Mouse (Mus musculus) stomach, postnatal 0 days (tissue): Measurements from ENCODE around the gene Tpte. TPM values are rescaled to one million over a fixed set of nuclear protein-coding genes. Genes with fewer than 3 reads are reported as not detected.

Source experiments
- ATAC-seq: fragments of 200-750 bp; cut with Nextera tagmentation; 2 replicates; pipeline ENCODE4 v1.8.0; 2017; ENCODE audit not compliant: low FRiP score, low TSS enrichment
- DNase-seq: peaks from one replicate; pipeline ENCODE4 v3.0.0-alpha.2; 2016; ENCODE audit warnings: low spot score
- H3K27ac ChIP-seq: fragments of 300-500 bp; sonication (generic); replicated peaks from 2 replicates; pipeline ENCODE4 v1.5.1; 2014; ENCODE audit warnings: mild to moderate bottlenecking, control low read depth
- H3K27me3 ChIP-seq: fragments of 300-500 bp; sonication (generic); 2 replicates; pipeline ENCODE4 v1.6.1; 2014; ENCODE audit warnings: low read length; ENCODE audit not compliant: control insufficient read depth, insufficient read depth
- H3K36me3 ChIP-seq: fragments of 300-500 bp; sonication (generic); 2 replicates; pipeline ENCODE4 v1.6.1; 2014; ENCODE audit warnings: low read length, mixed read lengths; ENCODE audit not compliant: control insufficient read depth, insufficient read depth
- H3K4me1 ChIP-seq: fragments of 300-500 bp; sonication (generic); replicated peaks from 2 replicates; pipeline ENCODE4 v1.6.1; 2014; ENCODE audit warnings: antibody characterized with exemption; ENCODE audit not compliant: control insufficient read depth, insufficient read depth
- H3K4me2 ChIP-seq: fragments of 300-500 bp; sonication (generic); replicated peaks from 2 replicates; pipeline ENCODE4 v1.6.1; 2014; ENCODE audit warnings: low read depth, mild to moderate bottlenecking, control low read depth, moderate library complexity
- H3K4me3 ChIP-seq: fragments of 300-500 bp; sonication (generic); 2 replicates; pipeline ENCODE4 v1.5.1; 2014; ENCODE audit warnings: low read depth, low read length, control low read depth
- H3K9ac ChIP-seq: fragments of 300-500 bp; sonication (generic); 2 replicates; pipeline ENCODE4 v1.6.1; 2014; ENCODE audit warnings: mild to moderate bottlenecking, low read length, control low read depth, mixed read lengths
- H3K9me3 ChIP-seq: fragments of 300-500 bp; sonication (generic); 2 replicates; pipeline ENCODE4 v1.6.1; 2016; ENCODE audit warnings: low read length; ENCODE audit not compliant: control insufficient read depth
- CTCF ChIP-seq: IDR thresholded peaks from 2 replicates; pipeline ENCODE4 v1.5.1; 2016; ENCODE audit warnings: antibody characterized with exemption, low read depth, mild to moderate bottlenecking, moderate library complexity
- EP300 ChIP-seq: optimal IDR thresholded peaks from 2 replicates; pipeline ENCODE3; 2016; ENCODE audit warnings: antibody characterized with exemption
- WGBS: fragments of 180-500 bp; shearing (Covaris S2); extraction: QIAGEN DNeasy Blood & Tissue Kit; methylation state at CpG from one replicate; pipeline ENCODE4 v1.1.7; 2014; 5-methylcytosine and 5-hydroxymethylcytosine counted together
- polyA plus RNA-seq: library from polyadenylated mRNA; unstranded; fragments of >200 nt; fragmentation: Nextera tagmentation; extraction: Ambion mirVana; gene quantifications from 2 replicates; pipeline ENCODE4 v1.2.1, GENCODE M21; 2015

Tpte gene
- polyA plus RNA-seq, 1 experiment from 2014 or later, result not detected

DNA sequence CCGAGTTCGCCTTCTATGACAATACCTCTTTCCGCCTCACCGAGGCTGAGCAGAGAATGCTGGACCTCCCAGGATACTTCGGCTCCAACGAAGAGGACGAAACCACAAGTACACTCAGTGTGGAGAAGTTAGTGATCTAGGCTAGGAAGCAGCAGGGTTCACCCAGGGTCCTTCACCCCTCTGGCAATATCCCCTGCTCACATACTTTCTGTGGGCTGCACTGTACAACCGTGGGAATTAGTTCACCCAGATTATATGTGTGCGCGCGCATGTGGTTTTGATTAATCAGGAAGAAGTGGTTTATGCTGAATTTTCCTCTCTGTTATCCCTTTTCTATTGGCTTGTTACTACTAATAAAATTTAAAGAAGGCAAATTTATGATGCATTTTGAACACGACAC is 23.7 kb upstream of the Tpte start:
- Histone ChIP-seq H3K27me3 (no peaks in the 10 kb centered on the region), H3K4me3 (no peak overlapping the region), H3K4me2 (no peak overlapping the region), H3K4me1 (no peaks in the 10 kb centered on the region), H3K9me3 (no peaks in the 10 kb centered on the region), H3K27ac (no peak overlapping the region), H3K9ac (no peak overlapping the region), H3K36me3 (no peaks in the 10 kb centered on the region)
- TF ChIP-seq CTCF, result no peak
- TF ChIP-seq EP300, result no peak
- 81% methylated on average over 12 of the region's 12 CpGs for WGBS
- ATAC-seq, result no peak
- no peak for DNase-seq

DNA sequence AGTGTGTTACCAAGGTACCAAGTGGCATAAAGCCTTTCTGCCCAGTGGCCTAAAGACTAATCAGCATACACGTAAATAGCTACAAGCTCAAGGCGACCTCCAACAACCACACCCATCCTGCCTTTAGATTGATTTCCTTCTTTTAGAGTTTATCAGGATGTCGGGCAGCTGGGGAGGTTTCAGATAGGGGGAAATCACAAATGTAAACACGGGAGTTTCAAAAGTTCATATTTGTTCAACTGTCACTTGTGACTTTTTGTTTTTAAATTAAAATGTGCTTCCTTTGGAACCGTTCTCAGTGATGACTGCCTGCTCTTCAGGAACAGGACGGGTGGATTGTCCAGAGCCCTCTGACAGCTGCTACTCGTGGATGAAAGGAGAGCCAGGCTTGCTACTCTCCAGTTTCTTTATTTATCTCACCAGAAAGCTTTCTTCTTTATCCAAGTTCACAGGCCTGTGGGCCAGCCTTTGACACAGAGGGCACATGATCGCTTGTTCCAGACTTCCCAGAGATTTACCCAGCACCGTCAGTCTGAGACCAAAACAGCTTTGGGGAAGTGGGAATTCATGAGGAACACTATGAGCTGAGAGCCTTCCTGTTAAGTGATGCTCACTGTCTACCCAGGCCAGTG is 23.0 kb upstream of the Tpte start:
- H3K4me2 ChIP-seq, result no peak overlapping the region
- H3K36me3 ChIP-seq, result no peaks in the 10 kb centered on the region
- H3K27me3 ChIP-seq, result no peaks in the 10 kb centered on the region
- WGBS, result 18% methylated on average over 9 of the region's 9 CpGs
- no peak for TF ChIP-seq EP300
- no peak for TF ChIP-seq CTCF
- ATAC-seq (peak; percentile 30), DNase-seq (no peak)
- H3K4me1 ChIP-seq, result no peaks in the 10 kb centered on the region
- no peak overlapping the region for H3K4me3 ChIP-seq
- no peak overlapping the region for H3K9ac ChIP-seq
- H3K9me3 ChIP-seq, result no peaks in the 10 kb centered on the region
- H3K27ac ChIP-seq, result no peak overlapping the region

DNA sequence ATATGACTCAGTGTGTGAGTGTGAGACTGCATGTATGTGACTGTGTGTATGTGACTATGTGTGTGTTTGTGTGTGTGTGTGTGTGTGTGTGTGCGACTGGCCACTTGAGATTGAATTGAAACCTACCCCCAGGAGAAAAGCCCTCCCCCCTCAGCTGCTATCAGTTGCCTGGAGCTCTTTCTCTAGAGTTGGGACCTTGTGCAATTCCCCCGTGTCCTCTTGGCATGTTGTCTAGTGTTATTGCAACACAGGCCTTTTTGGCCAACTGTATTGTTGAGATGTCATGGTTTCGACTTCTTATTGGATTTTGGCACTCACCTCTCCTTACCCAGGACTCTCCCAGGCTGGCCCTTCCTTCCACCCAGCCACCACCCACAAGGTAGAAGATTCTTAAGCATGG is 21.0 kb upstream of the Tpte start:
- Histone ChIP-seq H3K27me3 (no peaks in the 10 kb centered on the region), H3K27ac (no peak overlapping the region), H3K4me1 (no peaks in the 10 kb centered on the region), H3K9me3 (no peaks in the 10 kb centered on the region), H3K4me3 (no peak overlapping the region), H3K36me3 (no peaks in the 10 kb centered on the region), H3K9ac (no peak overlapping the region), H3K4me2 (no peak overlapping the region)
- DNase-seq (no peak), ATAC-seq (no peak)
- WGBS, result 84% methylated on average over 3 of the region's 3 CpGs
- no peak for TF ChIP-seq EP300
- TF ChIP-seq CTCF, result no peak

DNA sequence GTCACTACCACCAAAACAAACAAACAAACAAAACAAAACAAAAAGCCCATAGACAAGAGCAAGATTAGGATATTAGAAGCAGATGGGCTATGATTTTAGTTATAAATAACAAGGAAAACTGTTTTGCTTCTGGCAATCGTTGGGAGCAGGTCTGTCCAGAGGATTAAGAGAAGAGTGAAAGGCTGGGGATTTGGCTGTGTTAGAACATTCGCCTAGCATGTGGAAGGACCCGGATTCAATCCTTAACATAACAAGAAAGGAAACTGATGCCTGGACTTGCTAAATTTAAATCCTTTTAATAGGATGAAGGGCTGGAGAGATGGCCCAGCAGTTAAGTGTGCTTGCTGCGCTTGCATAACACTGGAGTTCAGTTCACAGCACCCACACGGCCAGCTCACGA is 18.9 kb upstream of the Tpte start:
- DNase-seq (no peak), ATAC-seq (no peak)
- no peaks in the 10 kb centered on the region for H3K27me3 ChIP-seq
- no peak overlapping the region for H3K27ac ChIP-seq
- no peaks in the 10 kb centered on the region for H3K36me3 ChIP-seq
- no peak overlapping the region for H3K4me3 ChIP-seq
- H3K4me2 ChIP-seq, result no peak overlapping the region
- WGBS, result 75% methylated on average over 6 of the region's 6 CpGs
- H3K9ac ChIP-seq, result no peak overlapping the region
- H3K9me3 ChIP-seq, result no peaks in the 10 kb centered on the region
- no peak for TF ChIP-seq EP300
- no peaks in the 10 kb centered on the region for H3K4me1 ChIP-seq

DNA sequence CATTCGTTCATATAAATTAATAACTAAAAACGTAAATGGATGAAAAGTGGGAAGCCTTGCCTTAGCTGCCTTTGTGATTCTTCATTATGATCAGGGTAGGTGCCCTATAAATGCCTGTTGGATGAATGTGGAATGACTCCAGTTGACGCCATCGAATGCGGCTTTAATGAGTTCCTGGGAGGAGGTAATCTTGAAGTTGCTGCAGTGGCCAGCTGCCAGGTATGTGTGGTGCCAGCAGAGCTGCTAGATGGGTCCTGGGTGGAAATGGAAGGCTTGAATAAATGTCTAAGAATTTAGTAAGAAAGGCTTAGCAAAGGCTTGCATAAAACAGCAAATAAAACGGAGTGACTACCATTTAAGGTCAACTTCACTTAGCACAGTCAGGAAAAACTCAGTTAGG is 18.5 kb upstream of the Tpte start:
- WGBS, result 68% methylated on average over 6 of the region's 6 CpGs
- TF ChIP-seq EP300 (no peak), CTCF (no peak)
- H3K27me3 ChIP-seq, result no peaks in the 10 kb centered on the region
- DNase-seq (no peak), ATAC-seq (no peak)
- no peak overlapping the region for H3K9ac ChIP-seq
- no peaks in the 10 kb centered on the region for H3K9me3 ChIP-seq
- no peak overlapping the region for H3K4me3 ChIP-seq
- H3K4me2 ChIP-seq, result no peak overlapping the region
- H3K4me1 ChIP-seq, result no peaks in the 10 kb centered on the region
- H3K36me3 ChIP-seq, result no peaks in the 10 kb centered on the region
- no peak overlapping the region for H3K27ac ChIP-seq

DNA sequence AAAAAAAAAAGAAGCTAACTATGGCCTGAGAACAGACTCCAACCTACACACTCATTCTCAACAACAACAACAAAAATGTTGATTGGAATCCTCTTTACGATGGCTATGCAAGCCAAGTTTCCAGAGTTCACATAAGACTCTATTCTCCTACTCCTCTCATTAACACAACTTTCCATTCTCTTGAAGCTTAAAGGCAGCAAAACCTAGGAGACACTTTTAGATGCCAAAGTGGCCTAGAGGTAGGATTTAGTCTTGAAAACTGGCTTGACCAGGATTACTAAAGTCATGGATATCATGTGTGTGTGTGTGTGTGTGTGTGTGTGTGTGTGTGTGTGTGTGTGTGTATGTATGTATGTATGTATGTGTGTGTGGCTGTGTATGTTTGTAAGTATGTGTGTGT is 18.0 kb upstream of the Tpte start:
- TF ChIP-seq CTCF (no peak), EP300 (no peak)
- Histone ChIP-seq H3K36me3 (no peaks in the 10 kb centered on the region), H3K27me3 (no peaks in the 10 kb centered on the region), H3K4me3 (no peak overlapping the region), H3K4me1 (no peaks in the 10 kb centered on the region), H3K4me2 (no peak overlapping the region), H3K9me3 (no peaks in the 10 kb centered on the region), H3K9ac (no peak overlapping the region), H3K27ac (no peak overlapping the region)
- WGBS, result 90% methylated on average over 1 of the region's 1 CpGs
- no peak for DNase-seq
- no peak for ATAC-seq
